Mouse (Mus musculus): ENCODE data around the gene Elk3.

DNA sequence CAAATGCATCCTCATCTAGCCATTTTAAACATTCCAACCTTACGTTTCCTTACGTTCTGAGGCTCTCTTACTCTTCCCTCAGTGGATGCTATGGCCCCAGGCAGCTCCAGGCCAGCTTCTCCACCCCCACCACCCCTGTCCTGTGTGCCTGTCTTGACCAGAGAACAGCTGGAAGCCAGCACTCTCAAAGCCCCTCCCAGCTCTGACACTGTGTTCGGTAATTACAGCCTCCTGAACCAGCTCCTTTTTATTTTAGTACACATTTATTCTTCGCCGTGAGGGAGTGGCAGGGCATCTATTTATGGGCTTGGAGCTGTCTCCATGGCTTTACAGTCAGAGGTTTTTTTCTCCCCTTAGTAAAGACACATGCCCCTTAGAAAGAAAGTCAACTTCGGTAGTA, 63.0 kb downstream of the Elk3 start:
- TF ChIP-seq POLR2A (IDR thresholded peaks at IDR 0.05; ENCODE audit: low read depth, low read length) (no peak), CTCF (IDR thresholded peaks at IDR 0.05; ENCODE audit: extremely low read depth, insufficient read depth, insufficient read length, insufficient replicate concordance) (no peak)
